Mouse (Mus musculus) cortical plate, adult 2 months (tissue): ENCODE results near the gene Dmpk. TPM values are rescaled to one million over a fixed set of nuclear protein-coding genes. Genes with fewer than 3 reads are reported as not detected.

ENCODE experiments used
- H3K27ac ChIP-seq: fragments of 200-500 bp; 2 replicates; pipeline ENCODE4 v1.5.1; 2012; ENCODE audit warnings: low read length, control low read depth, inconsistent platforms; ENCODE audit not compliant: insufficient read depth
- H3K4me1 ChIP-seq: fragments of 200-500 bp; 2 replicates; pipeline ENCODE4 v1.6.1; 2011; ENCODE audit warnings: low read length; ENCODE audit not compliant: control insufficient read depth, insufficient read depth
- H3K4me3 ChIP-seq: fragments of 200-500 bp; 2 replicates; pipeline ENCODE4 v1.5.1; 2011; ENCODE audit warnings: mild to moderate bottlenecking, low read length, control low read depth; ENCODE audit not compliant: insufficient read depth
- CTCF ChIP-seq: fragments of 200-500 bp; IDR thresholded peaks from 2 replicates; pipeline ENCODE4 v1.5.1; 2011; ENCODE audit warnings: mild to moderate bottlenecking, control low read depth, low read length; ENCODE audit not compliant: insufficient read depth; ENCODE audit errors: extremely low read depth
- POLR2A ChIP-seq: fragments of 200-500 bp; IDR thresholded peaks from 2 replicates; pipeline ENCODE4 v1.6.1; 2011; ENCODE audit warnings: mild to moderate bottlenecking, low read length, control low read depth; ENCODE audit not compliant: insufficient read depth; ENCODE audit errors: extremely low read depth
- polyA plus RNA-seq: library from polyadenylated mRNA; depleted of rRNA; stranded (reverse); fragments of >200 nt; gene quantifications from 2 replicates; pipeline ENCODE4 v1.2.3, GENCODE M21; 2012; rRNA removed

Dmpk gene
- polyA plus RNA-seq, 1 experiment, result 47.6 TPM

DNA sequence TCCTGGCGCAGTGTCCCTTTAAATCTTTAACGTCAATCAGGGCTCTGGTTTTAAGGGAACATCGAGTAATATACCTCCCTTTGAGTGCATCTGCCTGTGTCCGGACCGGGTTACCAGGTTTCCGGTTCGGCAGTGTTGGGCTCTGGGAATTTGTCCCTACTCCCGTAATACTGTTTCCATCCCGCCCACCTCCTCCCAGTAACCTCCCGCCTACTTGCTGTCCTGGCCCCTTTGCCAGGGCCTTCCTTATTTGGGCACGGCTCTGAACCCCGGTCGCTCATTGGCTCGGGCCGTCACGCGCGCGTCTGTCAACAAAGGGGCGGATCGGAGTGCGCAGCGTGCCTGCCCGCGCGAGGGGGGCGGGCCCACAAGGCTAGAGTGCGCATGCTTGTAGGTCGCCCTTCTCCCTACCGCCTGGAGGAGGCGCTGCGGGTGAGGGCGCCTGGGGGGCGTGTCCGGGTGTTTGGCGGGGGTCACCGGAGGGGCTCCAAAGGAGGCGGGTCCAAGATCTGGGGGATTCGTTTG is 47.7 kb downstream of the Dmpk start:
- Histone ChIP-seq H3K4me3 (peak overlapping the region; percentile 30), H3K4me1 (peaks cover 2% of the 10 kb centered on the region; the same call in 1 of the 2 replicates), H3K27ac (peak overlapping the region; percentile 76)
- TF ChIP-seq POLR2A (0 out of 2 replicates have a peak, but pooled peaks have one; percentile 15), CTCF (peak; percentile 46)

DNA sequence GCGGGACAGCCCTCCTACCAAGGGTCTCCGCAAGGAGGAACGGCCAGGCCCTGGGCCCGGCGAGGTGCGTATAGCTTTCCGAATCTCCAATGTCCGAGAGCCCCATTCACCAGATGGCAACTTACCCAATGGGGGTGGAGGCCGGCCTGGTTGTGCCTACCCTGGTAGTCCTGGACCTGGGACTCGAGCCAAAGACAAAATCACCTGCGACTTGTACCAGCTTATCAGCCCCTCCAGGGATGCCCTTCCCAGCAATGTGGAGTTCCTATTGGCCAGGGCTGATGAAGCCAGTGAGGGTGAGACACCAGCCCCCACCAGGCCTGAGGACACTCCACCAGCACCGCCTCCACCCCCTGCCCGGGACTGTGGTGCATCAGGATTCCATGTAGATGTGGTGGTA is 52.5 kb downstream of the Dmpk start:
- TF ChIP-seq POLR2A (no peak), CTCF (no peak)
- Histone ChIP-seq H3K4me1 (peaks cover 2% of the 10 kb centered on the region; the same call in 1 of the 2 replicates), H3K27ac (0 out of 2 replicates have a peak overlapping the region, but pooled peaks have one; percentile 14), H3K4me3 (no peak overlapping the region)

DNA sequence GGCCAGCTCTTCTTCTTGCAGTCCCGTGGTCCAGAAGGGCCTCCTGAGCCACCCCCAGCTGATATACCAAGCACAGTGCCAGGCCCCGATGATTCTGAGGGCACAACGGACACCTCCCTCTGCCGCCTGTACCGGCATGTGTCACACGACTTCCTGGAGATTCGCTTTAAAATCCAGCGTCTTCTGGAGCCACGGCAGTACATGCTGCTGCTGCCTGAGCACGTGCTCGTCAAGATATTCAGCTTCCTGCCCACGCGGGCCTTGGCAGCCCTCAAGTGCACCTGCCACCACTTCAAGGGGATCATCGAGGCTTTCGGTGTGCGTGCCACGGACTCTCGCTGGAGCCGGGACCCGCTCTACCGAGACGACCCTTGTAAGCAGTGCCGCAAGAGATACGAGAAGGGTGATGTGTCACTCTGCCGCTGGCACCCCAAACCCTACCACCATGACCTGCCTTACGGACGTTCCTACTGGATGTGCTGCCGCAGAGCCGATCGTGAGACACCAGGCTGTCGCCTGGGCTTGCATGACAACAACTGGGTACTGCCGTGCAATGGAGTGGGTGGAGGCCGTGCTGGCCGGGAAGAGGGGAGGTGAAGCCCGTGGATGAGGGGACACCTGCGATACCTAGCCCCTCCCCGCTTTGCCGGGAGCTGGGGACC is 53.2 kb downstream of the Dmpk start:
- TF ChIP-seq POLR2A, result no peak
- no peak for TF ChIP-seq CTCF
- 0 out of 2 replicates have a peak overlapping the region, but pooled peaks have one; percentile 14 for H3K27ac ChIP-seq
- peaks cover 2% of the 10 kb centered on the region; the same call in 1 of the 2 replicates for H3K4me1 ChIP-seq
- no peak overlapping the region for H3K4me3 ChIP-seq

DNA sequence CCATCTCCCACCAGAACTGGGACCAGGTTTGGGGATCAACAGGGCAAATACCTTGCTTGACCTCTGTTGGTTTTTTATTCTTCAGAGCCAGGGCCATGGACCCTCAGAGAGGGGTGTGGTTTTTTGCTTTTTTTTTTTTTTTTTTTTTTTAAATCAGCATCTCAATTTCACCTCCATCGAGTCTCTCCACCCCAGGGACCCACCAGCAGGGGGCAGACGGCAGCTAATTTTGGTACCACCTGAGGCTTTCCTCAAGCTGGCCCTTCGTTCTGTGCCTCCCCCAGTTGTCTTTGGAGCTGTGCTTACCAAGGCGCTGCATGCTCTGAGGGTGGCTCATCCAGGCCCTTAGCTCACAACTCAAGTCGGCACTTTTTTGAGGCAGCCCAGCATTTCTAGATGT is 53.7 kb downstream of the Dmpk start:
- no peak overlapping the region for H3K4me3 ChIP-seq
- TF ChIP-seq POLR2A (no peak), CTCF (peak; percentile 36)
- no peak overlapping the region for H3K27ac ChIP-seq

More for the DNA sequence above, 53.7 kb downstream of the Dmpk start:
- peaks cover 2% of the 10 kb centered on the region; the same call in 1 of the 2 replicates for H3K4me1 ChIP-seq

Other genes starting within 250 kb of the Dmpk start
- gene Mill2, start 243.9 kb upstream of the Dmpk start, polyA plus RNA-seq, result 2.5 and 2.6 TPM in 2 replicates
- 15.7 and 16.0 TPM in 2 replicates for gene Pglyrp1, start 212.5 kb upstream of the Dmpk start, polyA plus RNA-seq
- 14.7 and 15.8 TPM in 2 replicates for gene Ccdc61, start 173.4 kb upstream of the Dmpk start, polyA plus RNA-seq
- gene Nova2, start 158.0 kb upstream of the Dmpk start, polyA plus RNA-seq, result 22.3 and 23.3 TPM in 2 replicates
- gene Nanos2, start 96.4 kb upstream of the Dmpk start, polyA plus RNA-seq, result 2.8 and 3.3 TPM in 2 replicates
- gene Mypop, start 92.6 kb upstream of the Dmpk start, polyA plus RNA-seq, result 49.7 and 50.8 TPM in 2 replicates
- gene Irf2bp1, start 79.8 kb upstream of the Dmpk start, polyA plus RNA-seq, result 27.2 and 28.5 TPM in 2 replicates
- not detected in 2 replicates for gene Foxa3, start 60.3 kb upstream of the Dmpk start, polyA plus RNA-seq
- gene Sympk, start 59.5 kb upstream of the Dmpk start, polyA plus RNA-seq, result 113 and 118 TPM in 2 replicates
- gene Rsph6a, start 29.2 kb upstream of the Dmpk start, polyA plus RNA-seq, result 0.10 and 0.17 TPM in 2 replicates
- 171 and 178 TPM in 2 replicates for gene Dmwd, start 7.6 kb upstream of the Dmpk start, polyA plus RNA-seq
- 4.7 and 5.0 TPM in 2 replicates for gene Six5, start 10.7 kb downstream of the Dmpk start, polyA plus RNA-seq
- 0.70 and 1.1 TPM in 2 replicates for gene Gm4969, start 34.5 kb downstream of the Dmpk start, polyA plus RNA-seq
- gene Fbxo46, start 36.0 kb downstream of the Dmpk start, polyA plus RNA-seq, result 8.2 and 8.6 TPM in 2 replicates
- gene Qpctl, start 65.4 kb downstream of the Dmpk start, polyA plus RNA-seq, result 16.2 and 17.4 TPM in 2 replicates
- 88.2 and 92.1 TPM in 2 replicates for gene Snrpd2, start 65.9 kb downstream of the Dmpk start, polyA plus RNA-seq
- 3.3 and 3.9 TPM in 2 replicates for gene Gipr, start 82.3 kb downstream of the Dmpk start, polyA plus RNA-seq
- 156 and 157 TPM in 2 replicates for gene Eml2, start 92.6 kb downstream of the Dmpk start, polyA plus RNA-seq
- gene Gpr4, start 128.7 kb downstream of the Dmpk start, polyA plus RNA-seq, result 6.1 and 6.5 TPM in 2 replicates
- gene Opa3, start 144.5 kb downstream of the Dmpk start, polyA plus RNA-seq, result 41.0 and 41.5 TPM in 2 replicates
- 15.3 and 16.5 TPM in 2 replicates for gene Vasp, start 188.0 kb downstream of the Dmpk start, polyA plus RNA-seq
- 0.21 and 0.23 TPM in 2 replicates for gene Ppm1n, start 196.2 kb downstream of the Dmpk start, polyA plus RNA-seq
- 140 TPM in 2 replicates for gene Rtn2, start 198.8 kb downstream of the Dmpk start, polyA plus RNA-seq
- gene Fosb, start 226.2 kb downstream of the Dmpk start, polyA plus RNA-seq, result 5.1 and 7.1 TPM in 2 replicates